In the genomic region with DNA sequence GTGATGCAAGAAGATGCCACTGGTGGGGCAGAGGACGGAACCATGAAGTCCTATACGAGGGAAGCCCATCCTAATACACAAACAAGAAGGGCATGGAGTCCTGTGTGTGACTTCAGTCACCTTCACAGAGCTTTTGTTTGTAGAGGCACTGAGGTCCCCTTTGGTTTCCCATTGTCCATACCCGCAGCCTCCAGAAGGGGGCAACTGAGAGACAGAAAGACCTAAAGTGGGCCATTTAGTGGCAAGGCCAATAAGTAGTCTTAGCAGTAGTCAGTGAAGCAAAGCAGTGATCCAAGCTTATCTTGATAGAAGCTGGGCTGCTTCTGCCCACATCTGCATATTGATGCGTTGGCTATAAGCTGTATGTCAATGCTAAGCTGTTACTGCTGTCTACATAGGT, we compare ENCODE assay signal across 8 mouse cellular contexts.
A peak's percentile ranks its signal among the peaks of the same experiment; 100 is the strongest.
DNase-seq lines count a peak whose midpoint lies in the region; ATAC-seq lines count a peak whose summit lies in the region.
"Had no signal": no experiment of that assay in that cellular context is flagged by ENCODE, and none has a peak within 500 bp of the region (broad histone marks: within the 10 kb centered on the region; RNA-seq: fewer than 3 reads in every experiment).

No protein-coding gene starts in this region.

- WGBS in hindbrain, embryonic 11.5 days, result 71% methylated on average over 4 of the region's 4 CpGs
- WGBS in hindbrain, embryonic 13.5 days, result 59% methylated on average over 4 of the region's 4 CpGs
- 68% methylated on average over 4 of the region's 4 CpGs for WGBS in limb, embryonic 10.5 days

- DNase-seq in hindbrain, embryonic 11.5 days (ENCODE audit: low spot score), result peak; percentile 62
- DNase-seq in CD4-positive helper T cell, adult 2 months (ENCODE audit: low read depth, low spot score), result peak; percentile 27
- peak; percentile 62 for DNase-seq in NIH3T3 (ENCODE audit: low read depth)
- DNase-seq in limb, embryonic 10.5 days (ENCODE audit: low spot score), result peak; percentile 56
- DNase-seq in thymus, postnatal 4 days, result peak; percentile 81
- no peak for DNase-seq in Muller cell, postnatal 12 days (ENCODE audit: inconsistent ontology term)

- no peaks in the 10 kb centered on the region for H3K36me3 ChIP-seq in hindbrain, embryonic 11.5 days (ENCODE audit: control insufficient read depth, insufficient read depth, low read length)
- no peaks in the 10 kb centered on the region for H3K36me3 ChIP-seq in hindbrain, embryonic 13.5 days
- H3K36me3 ChIP-seq in limb, embryonic 10.5 days, result no peaks in the 10 kb centered on the region
- H3K36me3 ChIP-seq: neural tube, embryonic 12.5 days had no signal

- H3K4me2 ChIP-seq in hindbrain, embryonic 11.5 days (replicated peaks; ENCODE audit: low read depth, low read length), result no peak overlapping the region
- no peak overlapping the region for H3K4me2 ChIP-seq in hindbrain, embryonic 13.5 days
- H3K4me2 ChIP-seq: neural tube, embryonic 12.5 days had no signal

- ATAC-seq in hindbrain, embryonic 11.5 days (ENCODE audit: low FRiP score), result no peak
- no peak for ATAC-seq in hindbrain, embryonic 13.5 days (ENCODE audit: low FRiP score)

- no peak overlapping the region for H3K4me3 ChIP-seq in hindbrain, embryonic 11.5 days (ENCODE audit: low read depth, low read length)
- H3K4me3 ChIP-seq in hindbrain, embryonic 13.5 days, result no peak overlapping the region
- no peak overlapping the region for H3K4me3 ChIP-seq in limb, embryonic 10.5 days
- H3K4me3 ChIP-seq: neural tube, embryonic 12.5 days had no signal

- no peak overlapping the region for H3K9ac ChIP-seq in hindbrain, embryonic 11.5 days (ENCODE audit: low read depth, low read length)
- H3K9ac ChIP-seq in hindbrain, embryonic 13.5 days, result no peak overlapping the region
- H3K9ac ChIP-seq: neural tube, embryonic 12.5 days had no signal

- peaks cover 4% of the 10 kb centered on the region for H3K4me1 ChIP-seq in hindbrain, embryonic 11.5 days (replicated peaks; ENCODE audit: control insufficient read depth, insufficient read depth, low read length)
- H3K4me1 ChIP-seq in hindbrain, embryonic 13.5 days (replicated peaks), result peaks cover 33% of the 10 kb centered on the region
- H3K4me1 ChIP-seq in limb, embryonic 10.5 days, result peaks cover 24% of the 10 kb centered on the region

- H3K27ac ChIP-seq in hindbrain, embryonic 11.5 days (ENCODE audit: low read depth, low read length), result no peak overlapping the region
- no peak overlapping the region for H3K27ac ChIP-seq in hindbrain, embryonic 13.5 days
- no peak overlapping the region for H3K27ac ChIP-seq in limb, embryonic 10.5 days
- H3K27ac ChIP-seq: neural tube, embryonic 12.5 days had no signal

- H3K9me3 ChIP-seq in hindbrain, embryonic 11.5 days (ENCODE audit: control insufficient read depth, low read length), result no peaks in the 10 kb centered on the region
- no peaks in the 10 kb centered on the region for H3K9me3 ChIP-seq in hindbrain, embryonic 13.5 days
- H3K9me3 ChIP-seq in limb, embryonic 10.5 days (replicated peaks), result no peaks in the 10 kb centered on the region
- H3K9me3 ChIP-seq: neural tube, embryonic 12.5 days had no signal

- H3K27me3 ChIP-seq in hindbrain, embryonic 11.5 days (ENCODE audit: control insufficient read depth, insufficient read depth, low read length), result no peaks in the 10 kb centered on the region
- 0 out of 2 replicates have a peak, but pooled peaks cover 2% of the 10 kb centered on the region for H3K27me3 ChIP-seq in hindbrain, embryonic 13.5 days
- H3K27me3 ChIP-seq in limb, embryonic 10.5 days (ENCODE audit: low read depth, poor library complexity, severe bottlenecking), result peaks cover 57% of the 10 kb centered on the region
- H3K27me3 ChIP-seq: neural tube, embryonic 12.5 days had no signal
